Mouse (Mus musculus) T-cell, adult 66 days (primary cell): ENCODE measurements around the gene Zdhhc19. TPM values are rescaled to one million over a fixed set of nuclear protein-coding genes. Genes with fewer than 3 reads are reported as not detected.

Experiments used
- total RNA-seq, 2 experiments: library from RNA; stranded (reverse); gene quantifications; 3 replicates in 1 of 2; 4 replicates in 1 of 2; pipeline ENCODE4 v1.2.4; 2023

Gene Zdhhc19
- not detected for total RNA-seq

GRCm38 (mm10) chr16:32495965-32496364 lies at the start of gene Zdhhc19:
Gene Zdhhc19 (plus strand): TSS chr16:32496265.

GRCm38 (mm10) chr16:32487234-32488111 lies 8.6 kb upstream of the Zdhhc19 start, which contains the start of gene Slc51a:
Gene Slc51a (minus strand): TSS chr16:32487879.

GRCm38 (mm10) chr16:32608712-32609400 lies 112.8 kb downstream of the Zdhhc19 start, which contains the start of gene Tfrc:
Gene Tfrc (plus strand): TSS chr16:32608920.

Other genes with a start within 250 kb of the Zdhhc19 start
- 10 to 100 TPM in 1 of 2 experiments, 1 to 10 TPM in 1; 8.8 to 10.3 TPM for gene Fbxo45, start 249.1 kb upstream of the Zdhhc19 start, total RNA-seq
- gene Wdr53, start 249.0 kb upstream of the Zdhhc19 start, total RNA-seq, result 10 to 100 TPM in 1 of 2 experiments, 1 to 10 TPM in 1; 9.4 to 14.4 TPM
- 1 to 10 TPM in 1 of 2 experiments, under 1 TPM in 1; 0.52 to 1.2 TPM for gene Smco1, start 224.8 kb upstream of the Zdhhc19 start, total RNA-seq
- 10 to 100 TPM; 19.8 to 27.4 TPM for gene Rnf168, start 218.8 kb upstream of the Zdhhc19 start, total RNA-seq
- gene Ubxn7, start 164.0 kb upstream of the Zdhhc19 start, total RNA-seq, result 10 to 100 TPM; 69.3 to 78.3 TPM
- not detected for gene Tm4sf19, start 95.8 kb upstream of the Zdhhc19 start, total RNA-seq
- gene Tctex1d2, start 76.6 kb upstream of the Zdhhc19 start, total RNA-seq, result 1 to 10 TPM in 1 of 2 experiments, not detected in 1; 1.4 TPM
- 10 to 100 TPM; 14.3 to 19.1 TPM for gene Pcyt1a, start 65.3 kb upstream of the Zdhhc19 start, total RNA-seq
- not detected for gene Slc51a, start 8.4 kb upstream of the Zdhhc19 start, total RNA-seq
- gene Tfrc, start 112.7 kb downstream of the Zdhhc19 start, total RNA-seq, result 10 to 100 TPM; 51.4 to 62.9 TPM
- gene Tnk2, start 147.6 kb downstream of the Zdhhc19 start, total RNA-seq, result 10 to 100 TPM; 78.4 to 93.3 TPM
- gene Muc4, start 239.6 kb downstream of the Zdhhc19 start, total RNA-seq, result not detected